Mouse (Mus musculus): Measurements from ENCODE around the gene Nrarp. TPM values are rescaled to one million over a fixed set of nuclear protein-coding genes. Genes with fewer than 3 reads are reported as not detected.

The Nrarp gene
- polyA plus RNA-seq, 1 experiment from 2014 or later = 1.3 TPM

- Histone ChIP-seq H3K9ac (ENCODE audit: low read depth, low read length) (peak overlapping the region; percentile 83), H3K9me3 (replicated peaks; ENCODE audit: control insufficient read depth, low read length) (no peaks in the 10 kb centered on the region), H3K4me2 (ENCODE audit: low read depth, low read length) (peak overlapping the region; percentile 73), H3K36me3 (ENCODE audit: control insufficient read depth, insufficient read depth) (peaks cover 18% of the 10 kb centered on the region), H3K4me1 (ENCODE audit: control insufficient read depth, low read depth, low read length) (peaks cover 29% of the 10 kb centered on the region), H3K27ac (ENCODE audit: low read length) (peak overlapping the region; percentile 99), H3K4me3 (ENCODE audit: low read depth, low read length) (peak overlapping the region; percentile 78), H3K27me3 (ENCODE audit: control insufficient read depth, insufficient read depth, low read depth, low read length) (no peaks in the 10 kb centered on the region)
- ATAC-seq (ENCODE audit: low read depth) = no peak
- WGBS (ENCODE audit: insufficient replicate concordance) = 80% methylated on average over 8 of the region's 8 CpGs
These were observed 45.3 kb downstream of the Nrarp start for GRCm38 (mm10) chr2:25225811-25226379.

GRCm38 (mm10) chr2:25226864-25227263 lies 46.3 kb downstream of the Nrarp start:
- ATAC-seq (ENCODE audit: low read depth) = no peak
- no peak overlapping the region for H3K4me3 ChIP-seq (ENCODE audit: low read depth, low read length)
- 85% methylated on average over 5 of the region's 5 CpGs for WGBS (ENCODE audit: insufficient replicate concordance)
- H3K27ac ChIP-seq (ENCODE audit: low read length) = no peak overlapping the region; the same call in 1 of the 2 replicates
- H3K9ac ChIP-seq (ENCODE audit: low read depth, low read length) = no peak overlapping the region; the same call in 1 of the 2 replicates
- no peaks in the 10 kb centered on the region for H3K9me3 ChIP-seq (replicated peaks; ENCODE audit: control insufficient read depth, low read length)
- peaks cover 23% of the 10 kb centered on the region for H3K4me1 ChIP-seq (ENCODE audit: control insufficient read depth, low read depth, low read length)
- no peaks in the 10 kb centered on the region for H3K27me3 ChIP-seq (ENCODE audit: control insufficient read depth, insufficient read depth, low read depth, low read length)
- peaks cover 12% of the 10 kb centered on the region for H3K36me3 ChIP-seq (ENCODE audit: control insufficient read depth, insufficient read depth)
- no peak overlapping the region for H3K4me2 ChIP-seq (ENCODE audit: low read depth, low read length)

GRCm38 (mm10) chr2:25227406-25227805 lies 46.8 kb downstream of the Nrarp start:
- Histone ChIP-seq H3K27me3 (ENCODE audit: control insufficient read depth, insufficient read depth, low read depth, low read length) (no peaks in the 10 kb centered on the region), H3K4me2 (ENCODE audit: low read depth, low read length) (no peak overlapping the region), H3K9me3 (replicated peaks; ENCODE audit: control insufficient read depth, low read length) (no peaks in the 10 kb centered on the region), H3K9ac (ENCODE audit: low read depth, low read length) (no peak overlapping the region), H3K4me3 (ENCODE audit: low read depth, low read length) (no peak overlapping the region), H3K36me3 (ENCODE audit: control insufficient read depth, insufficient read depth) (peaks cover 8% of the 10 kb centered on the region; the same call in 1 of the 2 replicates), H3K27ac (ENCODE audit: low read length) (no peak overlapping the region), H3K4me1 (ENCODE audit: control insufficient read depth, low read depth, low read length) (peaks cover 22% of the 10 kb centered on the region)
- WGBS (ENCODE audit: insufficient replicate concordance) = 84% methylated on average over 4 of the region's 4 CpGs
- no peak for ATAC-seq (ENCODE audit: low read depth)

GRCm38 (mm10) chr2:25228431-25228889 lies 47.9 kb downstream of the Nrarp start:
- WGBS (ENCODE audit: insufficient replicate concordance) = 0% methylated on average over 7 of the region's 7 CpGs
- H3K9ac ChIP-seq (ENCODE audit: low read depth, low read length) = peak overlapping the region; percentile 60
- no peak for ATAC-seq (ENCODE audit: low read depth)
- H3K4me3 ChIP-seq (ENCODE audit: low read depth, low read length) = peak overlapping the region; percentile 54
- peaks cover 4% of the 10 kb centered on the region; the same call in 1 of the 2 replicates for H3K36me3 ChIP-seq (ENCODE audit: control insufficient read depth, insufficient read depth)
- peak overlapping the region; percentile 82 for H3K27ac ChIP-seq (ENCODE audit: low read length)
- no peaks in the 10 kb centered on the region; the same call in 1 of the 2 replicates for H3K27me3 ChIP-seq (ENCODE audit: control insufficient read depth, insufficient read depth, low read depth, low read length)
- peaks cover 17% of the 10 kb centered on the region for H3K4me1 ChIP-seq (ENCODE audit: control insufficient read depth, low read depth, low read length)
- peak overlapping the region; percentile 77 for H3K4me2 ChIP-seq (ENCODE audit: low read depth, low read length)
- no peaks in the 10 kb centered on the region for H3K9me3 ChIP-seq (replicated peaks; ENCODE audit: control insufficient read depth, low read length)

GRCm38 (mm10) chr2:25228995-25229530 lies 48.5 kb downstream of the Nrarp start:
- 67% methylated on average over 6 of the region's 6 CpGs for WGBS (ENCODE audit: insufficient replicate concordance)
- no peak overlapping the region for H3K27ac ChIP-seq (ENCODE audit: low read length)
- H3K9ac ChIP-seq (ENCODE audit: low read depth, low read length) = peak overlapping the region; percentile 37; the same call in 1 of the 2 replicates
- H3K27me3 ChIP-seq (ENCODE audit: control insufficient read depth, insufficient read depth, low read depth, low read length) = no peaks in the 10 kb centered on the region; the same call in 1 of the 2 replicates
- H3K36me3 ChIP-seq (ENCODE audit: control insufficient read depth, insufficient read depth) = no peaks in the 10 kb centered on the region
- no peak for ATAC-seq (ENCODE audit: low read depth)
- peak overlapping the region; percentile 54 for H3K4me3 ChIP-seq (ENCODE audit: low read depth, low read length)
- peaks cover 17% of the 10 kb centered on the region for H3K4me1 ChIP-seq (ENCODE audit: control insufficient read depth, low read depth, low read length)
- peak overlapping the region; percentile 77 for H3K4me2 ChIP-seq (ENCODE audit: low read depth, low read length)
- H3K9me3 ChIP-seq (replicated peaks; ENCODE audit: control insufficient read depth, low read length) = no peaks in the 10 kb centered on the region

- no peak for ATAC-seq (ENCODE audit: low read depth)
- H3K27me3 ChIP-seq (ENCODE audit: control insufficient read depth, insufficient read depth, low read depth, low read length) = no peaks in the 10 kb centered on the region; the same call in 1 of the 2 replicates
- H3K9ac ChIP-seq (ENCODE audit: low read depth, low read length) = no peak overlapping the region
- no peak overlapping the region for H3K4me2 ChIP-seq (ENCODE audit: low read depth, low read length)
- H3K36me3 ChIP-seq (ENCODE audit: control insufficient read depth, insufficient read depth) = no peaks in the 10 kb centered on the region
- peaks cover 17% of the 10 kb centered on the region for H3K4me1 ChIP-seq (ENCODE audit: control insufficient read depth, low read depth, low read length)
- H3K27ac ChIP-seq (ENCODE audit: low read length) = no peak overlapping the region
- H3K4me3 ChIP-seq (ENCODE audit: low read depth, low read length) = no peak overlapping the region
- 64% methylated on average over 5 of the region's 5 CpGs for WGBS (ENCODE audit: insufficient replicate concordance)
- H3K9me3 ChIP-seq (replicated peaks; ENCODE audit: control insufficient read depth, low read length) = no peaks in the 10 kb centered on the region
These were observed 49.0 kb downstream of the Nrarp start for GRCm38 (mm10) chr2:25229582-25229981.

- ATAC-seq (ENCODE audit: low read depth) = no peak
- H3K27me3 ChIP-seq (ENCODE audit: control insufficient read depth, insufficient read depth, low read depth, low read length) = no peaks in the 10 kb centered on the region; the same call in 1 of the 2 replicates
- H3K27ac ChIP-seq (ENCODE audit: low read length) = no peak overlapping the region
- H3K9me3 ChIP-seq (replicated peaks; ENCODE audit: control insufficient read depth, low read length) = no peaks in the 10 kb centered on the region
- H3K36me3 ChIP-seq (ENCODE audit: control insufficient read depth, insufficient read depth) = no peaks in the 10 kb centered on the region
- peaks cover 14% of the 10 kb centered on the region for H3K4me1 ChIP-seq (ENCODE audit: control insufficient read depth, low read depth, low read length)
- no peak overlapping the region for H3K4me3 ChIP-seq (ENCODE audit: low read depth, low read length)
- 78% methylated on average over 7 of the region's 7 CpGs for WGBS (ENCODE audit: insufficient replicate concordance)
- H3K9ac ChIP-seq (ENCODE audit: low read depth, low read length) = no peak overlapping the region
- H3K4me2 ChIP-seq (ENCODE audit: low read depth, low read length) = no peak overlapping the region
These were observed 50.0 kb downstream of the Nrarp start for GRCm38 (mm10) chr2:25230581-25230980.

GRCm38 (mm10) chr2:25231038-25231437 lies 50.5 kb downstream of the Nrarp start:
- H3K9ac ChIP-seq (ENCODE audit: low read depth, low read length) = no peak overlapping the region
- H3K4me3 ChIP-seq (ENCODE audit: low read depth, low read length) = no peak overlapping the region
- H3K36me3 ChIP-seq (ENCODE audit: control insufficient read depth, insufficient read depth) = no peaks in the 10 kb centered on the region
- no peak overlapping the region for H3K27ac ChIP-seq (ENCODE audit: low read length)
- H3K9me3 ChIP-seq (replicated peaks; ENCODE audit: control insufficient read depth, low read length) = no peaks in the 10 kb centered on the region
- no peaks in the 10 kb centered on the region; the same call in 1 of the 2 replicates for H3K27me3 ChIP-seq (ENCODE audit: control insufficient read depth, insufficient read depth, low read depth, low read length)
- 63% methylated on average over 12 of the region's 12 CpGs for whole genome bisulfite sequencing (ENCODE audit: insufficient replicate concordance)
- peaks cover 10% of the 10 kb centered on the region for H3K4me1 ChIP-seq (ENCODE audit: control insufficient read depth, low read depth, low read length)
- no peak for ATAC-seq (ENCODE audit: low read depth)
- no peak overlapping the region for H3K4me2 ChIP-seq (ENCODE audit: low read depth, low read length)
